Mouse (Mus musculus): ENCODE results near the gene Hspb2. TPM values are rescaled to one million over a fixed set of nuclear protein-coding genes. Genes with fewer than 3 reads are reported as not detected.

The Hspb2 gene
- polyA plus RNA-seq, 1 experiment from 2014 or later: 19.2 TPM

- Histone ChIP-seq H3K9ac (replicated peaks) (no peak overlapping the region), H3K9me3 (no peaks in the 10 kb centered on the region), H3K27ac (no peak overlapping the region), H3K27me3 (no peaks in the 10 kb centered on the region), H3K4me3 (replicated peaks) (no peak overlapping the region), H3K4me2 (no peak overlapping the region), H3K4me1 (replicated peaks) (peaks cover 12% of the 10 kb centered on the region), H3K36me3 (no peaks in the 10 kb centered on the region; the same call in 1 of the 2 replicates)
- WGBS: 79% methylated on average over 2 of the region's 2 CpGs
- ATAC-seq (ENCODE audit: insufficient number of reproducible peaks, insufficient read depth, low FRiP score, low TSS enrichment, low read depth): no peak
These were observed 17.9 kb upstream of the Hspb2 start for GRCm38 (mm10) chr9:50770011-50770410.

GRCm38 (mm10) chr9:50768107-50769002 is 16.2 kb upstream of the Hspb2 start, which contains the start of gene Fdxacb1:
TSS of gene Fdxacb1 (plus strand) at chr9:50768236.
- H3K27ac ChIP-seq: peak within 1 kb of the TSS; percentile 88
- H3K4me3 ChIP-seq (replicated peaks): peak within 1 kb of the TSS; percentile 64
- 5% methylated on average over 59 of the region's 59 CpGs for WGBS
- peak within 1 kb of the TSS; percentile 67 for H3K9ac ChIP-seq (replicated peaks)
- H3K9me3 ChIP-seq: no peaks in the 10 kb centered on the region
- no peaks in the 10 kb centered on the region for H3K27me3 ChIP-seq
- H3K4me2 ChIP-seq: peak within 1 kb of the TSS; percentile 68
- H3K36me3 ChIP-seq: no peaks in the 10 kb centered on the region; the same call in 1 of the 2 replicates
- H3K4me1 ChIP-seq (replicated peaks): peaks cover 8% of the 10 kb centered on the region
- peak; percentile 98 for ATAC-seq (ENCODE audit: insufficient number of reproducible peaks, insufficient read depth, low FRiP score, low TSS enrichment, low read depth)

- WGBS: 8% methylated on average over 17 of the region's 17 CpGs
- Histone ChIP-seq H3K9ac (replicated peaks) (peak overlapping the region; percentile 67), H3K27ac (0 out of 2 replicates have a peak overlapping the region, but pooled peaks have one; percentile 59)
These were observed 15.5 kb upstream of the Hspb2 start for GRCm38 (mm10) chr9:50767531-50768106.

GRCm38 (mm10) chr9:50763331-50763730 is 11.2 kb upstream of the Hspb2 start:
- H3K4me3 ChIP-seq (replicated peaks): no peak overlapping the region
- H3K36me3 ChIP-seq: no peaks in the 10 kb centered on the region
- no peaks in the 10 kb centered on the region for H3K9me3 ChIP-seq
- H3K9ac ChIP-seq (replicated peaks): no peak overlapping the region
- no peak overlapping the region for H3K27ac ChIP-seq
- no peak overlapping the region for H3K4me2 ChIP-seq
- peaks cover 4% of the 10 kb centered on the region for H3K4me1 ChIP-seq (replicated peaks)
- WGBS: 74% methylated on average over 1 of the region's 1 CpGs
- ATAC-seq (ENCODE audit: insufficient number of reproducible peaks, insufficient read depth, low FRiP score, low TSS enrichment, low read depth): no peak
- H3K27me3 ChIP-seq: no peaks in the 10 kb centered on the region

More at GRCm38 (mm10) chr9:50767531-50768106, 15.5 kb upstream of the Hspb2 start:
- H3K9me3 ChIP-seq: no peaks in the 10 kb centered on the region
- peak overlapping the region; percentile 68 for H3K4me2 ChIP-seq
- no peak; the same call in 1 of the 2 replicates for ATAC-seq (ENCODE audit: insufficient number of reproducible peaks, insufficient read depth, low FRiP score, low TSS enrichment, low read depth)
- H3K36me3 ChIP-seq: no peaks in the 10 kb centered on the region; the same call in 1 of the 2 replicates
- no peaks in the 10 kb centered on the region for H3K27me3 ChIP-seq
- H3K4me1 ChIP-seq (replicated peaks): peaks cover 8% of the 10 kb centered on the region
- peak overlapping the region; percentile 64 for H3K4me3 ChIP-seq (replicated peaks)

GRCm38 (mm10) chr9:50761520-50762243 is 9.5 kb upstream of the Hspb2 start:
- Histone ChIP-seq H3K36me3 (no peaks in the 10 kb centered on the region), H3K4me2 (no peak overlapping the region), H3K27ac (no peak overlapping the region), H3K27me3 (no peaks in the 10 kb centered on the region), H3K9me3 (no peaks in the 10 kb centered on the region), H3K4me1 (replicated peaks) (no peaks in the 10 kb centered on the region), H3K9ac (replicated peaks) (no peak overlapping the region), H3K4me3 (replicated peaks) (no peak overlapping the region)
- ATAC-seq (ENCODE audit: insufficient number of reproducible peaks, insufficient read depth, low FRiP score, low TSS enrichment, low read depth): no peak
- 67% methylated on average over 6 of the region's 6 CpGs for WGBS

- H3K4me1 ChIP-seq (replicated peaks): peaks cover 5% of the 10 kb centered on the region
- H3K4me2 ChIP-seq: no peak overlapping the region
- no peaks in the 10 kb centered on the region for H3K9me3 ChIP-seq
- no peak overlapping the region for H3K9ac ChIP-seq (replicated peaks)
- no peaks in the 10 kb centered on the region for H3K36me3 ChIP-seq
- WGBS: 60% methylated on average over 5 of the region's 5 CpGs
- peaks cover 9% of the 10 kb centered on the region for H3K27me3 ChIP-seq
- no peak overlapping the region for H3K27ac ChIP-seq
- no peak for ATAC-seq (ENCODE audit: insufficient number of reproducible peaks, insufficient read depth, low FRiP score, low TSS enrichment, low read depth)
- H3K4me3 ChIP-seq (replicated peaks): no peak overlapping the region
These were observed 4.6 kb upstream of the Hspb2 start for GRCm38 (mm10) chr9:50756711-50757110.

GRCm38 (mm10) chr9:50753947-50754346 is 1.8 kb upstream of the Hspb2 start:
- Histone ChIP-seq H3K4me2 (no peak overlapping the region), H3K4me3 (replicated peaks) (no peak overlapping the region)
- 75% methylated on average over 7 of the region's 7 CpGs for WGBS

GRCm38 (mm10) chr9:50752784-50753615 is 846 bp upstream of the Hspb2 start:
- H3K9ac ChIP-seq (replicated peaks): no peak overlapping the region; the same call in 1 of the 2 replicates
- peaks cover 5% of the 10 kb centered on the region for H3K4me1 ChIP-seq (replicated peaks)
- no peak overlapping the region for H3K4me3 ChIP-seq (replicated peaks)
- ATAC-seq (ENCODE audit: insufficient number of reproducible peaks, insufficient read depth, low FRiP score, low TSS enrichment, low read depth): peak; percentile 50; the same call in 1 of the 2 replicates
- H3K27ac ChIP-seq: no peak overlapping the region
- H3K9me3 ChIP-seq: no peaks in the 10 kb centered on the region
- H3K27me3 ChIP-seq: peaks cover 12% of the 10 kb centered on the region
- 69% methylated on average over 17 of the region's 17 CpGs for WGBS
- H3K4me2 ChIP-seq: no peak overlapping the region
- H3K36me3 ChIP-seq: no peaks in the 10 kb centered on the region

More at GRCm38 (mm10) chr9:50753947-50754346, 1.8 kb upstream of the Hspb2 start:
- Histone ChIP-seq H3K36me3 (no peaks in the 10 kb centered on the region), H3K9ac (replicated peaks) (no peak overlapping the region), H3K27ac (no peak overlapping the region), H3K27me3 (peaks cover 12% of the 10 kb centered on the region), H3K4me1 (replicated peaks) (peaks cover 5% of the 10 kb centered on the region), H3K9me3 (no peaks in the 10 kb centered on the region)
- ATAC-seq (ENCODE audit: insufficient number of reproducible peaks, insufficient read depth, low FRiP score, low TSS enrichment, low read depth): no peak

GRCm38 (mm10) chr9:50751323-50751722 is 831 bp downstream of the Hspb2 start, which contains the start of gene Cryab:
TSS of gene Cryab (plus strand) at chr9:50751325.
- no peak within 1 kb of the TSS for H3K27ac ChIP-seq
- H3K27me3 ChIP-seq: peaks cover 12% of the 10 kb centered on the region
- WGBS: 69% methylated on average over 22 of the region's 22 CpGs
- no peak for ATAC-seq (ENCODE audit: insufficient number of reproducible peaks, insufficient read depth, low FRiP score, low TSS enrichment, low read depth)
- H3K4me1 ChIP-seq (replicated peaks): peaks cover 9% of the 10 kb centered on the region
- no peak within 1 kb of the TSS for H3K4me3 ChIP-seq (replicated peaks)
- no peaks in the 10 kb centered on the region for H3K36me3 ChIP-seq
- H3K4me2 ChIP-seq: no peak within 1 kb of the TSS
- no peak within 1 kb of the TSS for H3K9ac ChIP-seq (replicated peaks)
- no peaks in the 10 kb centered on the region for H3K9me3 ChIP-seq

- Histone ChIP-seq H3K27me3 (peaks cover 12% of the 10 kb centered on the region), H3K9me3 (no peaks in the 10 kb centered on the region), H3K9ac (replicated peaks) (no peak overlapping the region), H3K4me1 (replicated peaks) (peaks cover 15% of the 10 kb centered on the region), H3K4me2 (no peak overlapping the region), H3K27ac (no peak overlapping the region), H3K4me3 (replicated peaks) (no peak overlapping the region), H3K36me3 (no peaks in the 10 kb centered on the region)
- 81% methylated on average over 6 of the region's 6 CpGs for WGBS
- ATAC-seq (ENCODE audit: insufficient number of reproducible peaks, insufficient read depth, low FRiP score, low TSS enrichment, low read depth): no peak
These were observed 1.4 kb downstream of the Hspb2 start for GRCm38 (mm10) chr9:50750706-50751105.
